Mouse (Mus musculus) urinary bladder, postnatal 10 days (tissue): Measurements from ENCODE around the gene Best3.
"Not testable (repeated sequence)": the region's sequence is repeated elsewhere in the genome, so short reads cannot be mapped to it uniquely, and the experiment has no call there.

Source experiments
- DNase-seq: peaks from one replicate; pipeline ENCODE4 v3.0.0; 2022; ENCODE audit warnings: low spot score

Gene Best3

DNA sequence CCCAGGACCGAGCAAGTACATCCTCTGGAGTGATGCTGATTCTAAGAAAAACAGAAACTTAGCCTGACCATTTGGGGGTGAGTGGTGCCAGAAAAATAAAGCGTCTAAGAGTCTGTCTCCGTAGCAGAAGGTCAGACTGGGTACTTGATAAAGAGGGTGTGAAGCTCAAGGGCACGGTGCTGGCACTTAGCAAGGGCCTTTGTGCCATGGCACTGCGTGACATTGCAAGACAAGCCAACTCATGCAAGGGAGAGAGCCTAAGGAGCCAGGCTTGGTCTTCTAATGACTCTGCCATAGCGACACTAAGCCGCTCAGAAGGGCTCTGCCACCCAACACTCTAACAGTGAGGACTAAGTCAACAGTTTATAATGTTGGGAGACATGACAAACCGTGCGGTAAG lies 7.3 kb upstream of the Best3 start:
- no peak for DNase-seq

- no peak for DNase-seq
These were observed 5.8 kb upstream of the Best3 start for GRCm38 (mm10) chr10:116980273-116980672.

GRCm38 (mm10) chr10:116980888-116981287 lies 5.2 kb upstream of the Best3 start:
- DNase-seq: no peak

DNA sequence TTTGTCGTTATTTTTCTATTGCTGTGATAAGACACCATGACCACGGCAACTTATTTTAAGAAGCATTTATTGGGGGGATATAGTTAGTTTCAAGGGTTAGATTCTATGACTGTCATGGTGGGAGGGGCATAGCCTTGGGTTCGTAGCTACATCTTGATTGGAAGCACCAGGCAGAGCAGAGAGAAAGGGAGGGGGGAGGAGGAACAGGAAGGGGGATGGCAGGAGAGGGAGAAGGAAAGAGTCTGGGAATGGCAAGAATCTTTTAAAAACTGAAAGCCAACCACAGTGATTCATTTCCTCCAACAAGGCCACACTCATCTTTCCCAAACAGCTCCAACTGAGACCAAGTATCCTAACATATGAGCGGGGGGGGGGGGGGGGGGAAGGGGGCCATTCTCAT lies 3.6 kb upstream of the Best3 start:
- no peak for DNase-seq

GRCm38 (mm10) chr10:116984836-116985235 lies 1.3 kb upstream of the Best3 start:
- no peak for DNase-seq

- DNase-seq: no peak
These were observed 7.9 kb downstream of the Best3 start for GRCm38 (mm10) chr10:116993971-116994370.

- DNase-seq: no peak
These were observed 9.0 kb downstream of the Best3 start for GRCm38 (mm10) chr10:116995162-116995561.

DNA sequence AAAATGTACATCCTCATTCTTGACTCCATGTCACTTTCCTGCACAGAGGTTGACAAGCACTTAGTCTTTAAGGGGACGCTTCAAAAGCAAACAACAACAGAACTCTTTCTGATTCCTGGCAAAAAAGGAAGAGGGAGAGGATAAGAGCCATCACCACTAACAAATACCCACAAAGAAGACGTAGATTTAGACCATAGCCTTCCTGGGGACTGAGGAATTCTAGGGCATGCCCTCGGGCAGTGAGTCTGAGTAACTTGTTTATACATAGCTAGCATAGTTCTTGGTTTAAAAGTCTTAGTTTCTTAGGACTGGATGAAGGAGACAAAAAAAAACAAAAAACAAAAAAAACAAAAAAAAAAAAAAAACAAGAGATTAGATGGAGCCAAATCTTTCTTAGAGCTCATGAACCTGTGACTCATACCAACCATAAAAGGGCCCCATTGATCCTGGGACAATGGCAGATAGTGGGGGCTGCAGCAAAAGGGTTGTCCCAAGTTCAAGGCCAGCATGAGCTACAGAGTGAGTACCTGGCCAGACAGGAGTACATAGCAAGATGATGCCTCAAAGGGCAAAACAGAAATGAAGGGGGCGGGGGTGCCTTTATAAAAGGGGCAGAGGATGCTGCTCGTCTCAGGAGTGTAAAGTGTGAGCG lies 9.6 kb downstream of the Best3 start:
- DNase-seq: no peak

- no peak for DNase-seq
These were observed 10.1 kb downstream of the Best3 start for GRCm38 (mm10) chr10:116996236-116996600.

DNA sequence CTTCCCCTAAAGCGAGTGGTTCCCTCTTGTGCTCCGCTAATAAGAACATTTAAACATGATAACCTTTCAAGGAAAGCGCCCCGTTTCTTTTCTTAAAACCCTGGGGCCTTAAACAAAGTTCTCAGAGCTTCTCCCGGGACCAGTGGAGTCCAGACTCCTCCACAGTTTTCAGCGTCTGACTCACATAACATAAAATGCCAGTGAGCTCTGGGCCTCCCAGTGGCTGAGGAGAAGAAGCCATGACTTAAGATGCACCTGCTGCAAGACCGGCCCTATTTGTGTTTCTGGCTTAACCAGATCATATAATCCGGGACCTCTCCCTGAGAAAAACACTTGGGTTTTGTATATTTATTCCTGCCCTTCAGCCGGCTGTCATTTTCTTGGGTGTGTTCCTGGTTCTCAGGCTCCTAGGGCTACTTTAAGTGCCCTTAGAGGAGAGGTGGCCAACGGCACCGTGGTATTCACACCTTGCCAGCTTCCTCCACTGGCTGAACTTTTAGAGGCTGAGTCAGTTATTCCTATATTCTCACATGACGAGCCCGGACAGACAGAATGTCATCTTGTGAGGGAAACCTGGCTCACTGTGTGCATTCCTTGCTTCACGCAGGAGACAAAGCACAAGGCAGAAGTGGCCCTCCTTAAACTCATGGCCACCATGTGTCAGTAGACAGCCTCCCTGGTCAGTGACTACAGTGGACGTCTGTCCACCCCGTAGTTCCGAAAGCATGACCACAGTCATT lies 12.8 kb downstream of the Best3 start:
- no peak for DNase-seq

GRCm38 (mm10) chr10:117000975-117001374 lies 14.9 kb downstream of the Best3 start:
- no peak for DNase-seq

DNA sequence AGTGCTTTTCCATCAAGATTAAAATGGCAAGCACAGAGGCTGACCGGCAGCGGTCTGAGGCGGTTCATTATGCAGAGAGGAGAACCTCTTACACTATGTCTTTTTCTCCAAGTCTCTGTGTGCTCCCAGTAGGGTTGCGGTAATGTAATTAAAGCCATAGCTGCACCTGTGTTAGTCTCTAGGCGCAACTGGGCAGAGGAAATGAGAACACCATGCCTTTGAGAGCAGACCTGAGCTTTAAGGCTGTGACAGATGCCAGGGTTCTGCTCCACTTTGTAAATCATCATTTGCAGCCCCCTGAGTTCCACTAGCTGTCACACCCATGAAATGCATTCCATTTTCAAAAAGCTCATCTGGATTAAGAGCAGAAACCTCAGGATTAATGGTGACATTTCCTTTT lies 18.6 kb downstream of the Best3 start:
- no peak for DNase-seq

DNA sequence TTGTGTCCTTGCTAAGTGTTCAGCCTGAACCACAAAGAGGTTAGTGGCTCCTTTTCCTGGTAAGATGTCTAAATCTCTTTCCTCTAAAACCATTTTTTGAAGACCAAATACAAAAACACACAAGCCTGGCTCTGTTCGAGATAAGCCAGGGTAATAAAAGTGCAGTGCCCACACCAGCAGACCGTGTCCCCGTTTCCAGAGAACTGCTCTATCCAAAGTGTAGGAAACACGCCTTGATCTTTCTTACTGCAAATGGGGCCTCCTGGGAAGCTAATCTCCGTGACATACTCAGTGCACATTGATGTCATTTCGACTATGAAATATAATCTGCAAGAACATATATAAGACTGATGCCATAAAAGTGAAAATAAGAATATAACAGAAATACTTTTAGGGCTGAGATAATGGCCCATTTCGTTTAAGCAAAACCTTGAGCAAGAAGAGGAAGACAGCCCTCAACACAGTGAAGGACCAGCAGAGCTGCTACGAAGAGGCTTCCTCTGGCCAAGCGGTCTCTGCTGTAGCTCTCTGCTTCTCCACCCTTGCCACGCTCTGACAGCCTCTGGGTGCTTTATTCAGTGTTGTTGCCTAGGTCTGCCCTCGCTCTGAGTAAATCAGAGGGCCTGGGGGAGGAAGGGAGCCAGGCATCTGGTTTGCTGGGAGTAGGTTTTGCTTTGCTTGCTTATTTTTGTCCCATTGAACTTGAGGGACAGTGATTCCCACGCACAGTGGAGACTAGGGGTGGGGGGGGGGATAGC lies 19.8 kb downstream of the Best3 start:
- no peak for DNase-seq

DNA sequence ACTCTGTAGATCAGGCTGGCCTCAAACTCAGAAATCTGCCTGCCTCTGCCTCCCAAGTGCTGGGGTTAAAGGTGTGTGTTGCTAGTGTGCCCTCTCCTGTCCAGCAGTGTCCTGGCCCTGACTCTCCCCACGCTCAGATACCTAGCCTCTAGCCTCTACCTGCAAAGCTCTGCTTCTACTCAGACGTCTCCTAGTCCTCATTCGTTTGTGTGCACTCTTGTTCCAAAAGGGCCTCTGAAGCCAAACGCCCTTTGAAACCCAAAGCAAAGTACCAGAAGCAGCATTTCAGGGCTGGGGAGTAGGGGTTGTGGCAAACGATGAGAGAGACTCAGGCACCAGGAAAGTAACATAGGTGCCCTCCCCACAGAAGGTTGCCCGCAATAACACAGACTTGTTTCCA lies 23.6 kb downstream of the Best3 start:
- no peak for DNase-seq

GRCm38 (mm10) chr10:117011047-117011446 lies 24.9 kb downstream of the Best3 start:
- no peak for DNase-seq

DNA sequence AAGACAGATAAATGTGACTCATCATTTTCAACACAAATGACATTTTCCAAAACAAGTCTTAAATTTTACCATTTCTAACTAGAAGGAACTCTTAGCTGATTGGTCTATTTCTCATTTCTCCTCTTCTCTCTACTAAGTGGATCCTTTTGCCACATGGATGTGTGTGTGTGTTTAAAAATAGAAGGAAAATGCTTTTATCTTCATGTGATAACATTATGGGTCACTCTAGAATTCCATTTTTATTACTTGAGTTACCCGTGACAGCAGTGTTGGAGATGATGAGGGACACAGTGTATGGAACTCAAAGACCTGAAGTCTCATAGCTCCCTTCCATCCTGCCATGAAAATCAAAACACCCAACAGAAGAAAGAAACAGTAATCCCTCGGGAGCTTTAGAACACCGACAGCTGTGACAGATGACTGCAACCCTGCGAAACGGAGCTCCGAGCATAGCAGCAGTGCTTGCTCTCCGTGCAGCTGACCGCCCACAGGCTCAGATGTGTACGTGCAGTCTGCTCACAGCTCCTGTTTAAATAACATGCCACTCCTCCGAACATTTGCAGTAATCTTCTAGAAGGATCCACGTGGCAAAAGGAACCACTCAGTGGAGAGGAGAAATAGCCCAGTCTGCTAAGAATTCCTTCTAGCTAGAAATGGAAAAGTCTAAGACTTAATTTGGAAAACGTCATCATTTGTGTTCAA lies 27.7 kb downstream of the Best3 start:
- DNase-seq: no peak

DNA sequence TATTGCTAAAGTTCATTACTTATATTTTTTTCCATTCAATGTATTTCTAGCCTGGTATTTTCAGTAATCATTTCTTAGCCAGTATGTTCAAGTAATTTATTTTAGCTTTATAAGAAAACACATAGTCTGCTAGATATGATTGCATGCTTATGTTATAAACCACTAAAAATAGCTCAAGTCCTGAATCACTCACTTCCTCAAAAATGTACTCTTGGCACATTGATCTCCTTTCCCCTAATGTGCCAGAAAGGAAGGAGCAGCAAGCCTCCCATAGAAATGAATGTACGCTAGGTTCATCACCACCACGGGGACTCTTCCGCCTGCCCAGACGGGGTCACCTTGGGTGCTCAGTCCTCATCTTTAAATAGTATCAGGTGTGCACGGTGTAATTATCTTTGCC lies 28.5 kb downstream of the Best3 start:
- DNase-seq: no peak

DNA sequence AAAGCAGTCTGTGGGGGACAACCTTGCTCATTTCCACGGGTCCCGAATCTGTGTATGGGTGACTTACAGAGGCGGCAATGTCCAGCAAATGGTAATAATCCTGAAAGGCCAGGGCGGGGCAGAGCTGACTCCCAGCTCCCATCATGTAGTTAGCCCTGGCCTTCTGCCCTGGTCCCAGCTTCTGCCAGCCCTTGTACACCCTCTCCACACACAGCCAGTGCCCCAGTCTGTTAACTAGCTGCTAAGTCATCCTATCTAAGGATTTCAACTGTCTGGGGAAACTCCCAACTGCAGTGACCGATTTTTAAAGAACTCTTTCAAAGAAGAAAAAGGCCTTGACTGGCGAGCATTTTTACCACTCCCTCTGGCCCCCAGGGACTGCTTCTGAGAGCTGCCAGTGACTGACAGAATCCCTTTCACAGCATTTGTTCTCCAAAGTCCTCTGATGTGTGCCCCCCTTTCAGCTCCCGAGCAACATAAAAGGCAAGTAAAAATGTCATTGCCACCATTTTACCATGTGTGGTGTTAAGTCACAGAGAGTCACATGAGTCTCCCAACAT lies 32.2 kb downstream of the Best3 start:
- no peak for DNase-seq

- no peak for DNase-seq
These were observed 35.1 kb downstream of the Best3 start for GRCm38 (mm10) chr10:117021020-117021754.

DNA sequence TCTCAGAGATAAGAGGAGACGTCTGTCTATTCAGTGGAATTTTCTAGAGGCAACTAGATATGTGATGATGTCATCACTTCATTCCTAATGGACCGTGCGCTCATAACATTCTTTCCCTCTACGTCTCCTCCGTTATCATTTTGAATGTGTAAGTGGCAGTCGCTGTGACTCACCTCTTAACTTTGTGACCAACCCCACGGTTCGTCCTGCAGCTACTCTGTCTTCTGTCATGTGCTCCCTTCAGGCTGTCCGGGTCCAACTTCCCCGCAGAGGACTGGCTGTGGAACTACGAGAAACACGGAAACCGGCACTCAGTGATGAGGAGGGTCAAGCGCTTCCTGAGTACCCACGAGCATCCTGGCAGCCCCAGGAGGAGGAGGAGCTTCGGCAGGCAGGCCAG lies 37.6 kb downstream of the Best3 start:
- DNase-seq: no peak

DNA sequence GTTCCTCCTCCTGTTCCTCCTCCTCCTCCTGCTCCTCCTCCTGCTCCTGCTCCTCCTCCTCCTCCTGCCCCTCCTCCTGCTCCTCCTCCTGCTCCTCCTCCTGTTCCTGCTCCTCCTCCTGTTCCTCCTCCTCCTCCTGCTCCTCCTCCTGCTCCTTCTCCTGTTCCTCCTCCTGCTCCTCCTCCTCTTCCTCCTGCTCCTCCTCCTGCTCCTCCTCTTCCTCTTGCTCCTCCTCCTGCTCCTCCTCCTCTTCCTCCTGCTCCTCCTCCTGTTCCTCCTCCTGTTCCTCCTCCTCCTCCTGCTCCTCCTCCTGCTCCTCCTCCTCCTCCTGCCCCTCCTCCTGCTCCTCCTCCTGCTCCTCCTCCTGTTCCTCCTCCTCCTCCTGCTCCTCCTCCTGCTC lies 39.7 kb downstream of the Best3 start:
- not testable (repeated sequence) for DNase-seq

GRCm38 (mm10) chr10:117026176-117026575 lies 40.1 kb downstream of the Best3 start:
- no peak for DNase-seq
